In the genomic region with DNA sequence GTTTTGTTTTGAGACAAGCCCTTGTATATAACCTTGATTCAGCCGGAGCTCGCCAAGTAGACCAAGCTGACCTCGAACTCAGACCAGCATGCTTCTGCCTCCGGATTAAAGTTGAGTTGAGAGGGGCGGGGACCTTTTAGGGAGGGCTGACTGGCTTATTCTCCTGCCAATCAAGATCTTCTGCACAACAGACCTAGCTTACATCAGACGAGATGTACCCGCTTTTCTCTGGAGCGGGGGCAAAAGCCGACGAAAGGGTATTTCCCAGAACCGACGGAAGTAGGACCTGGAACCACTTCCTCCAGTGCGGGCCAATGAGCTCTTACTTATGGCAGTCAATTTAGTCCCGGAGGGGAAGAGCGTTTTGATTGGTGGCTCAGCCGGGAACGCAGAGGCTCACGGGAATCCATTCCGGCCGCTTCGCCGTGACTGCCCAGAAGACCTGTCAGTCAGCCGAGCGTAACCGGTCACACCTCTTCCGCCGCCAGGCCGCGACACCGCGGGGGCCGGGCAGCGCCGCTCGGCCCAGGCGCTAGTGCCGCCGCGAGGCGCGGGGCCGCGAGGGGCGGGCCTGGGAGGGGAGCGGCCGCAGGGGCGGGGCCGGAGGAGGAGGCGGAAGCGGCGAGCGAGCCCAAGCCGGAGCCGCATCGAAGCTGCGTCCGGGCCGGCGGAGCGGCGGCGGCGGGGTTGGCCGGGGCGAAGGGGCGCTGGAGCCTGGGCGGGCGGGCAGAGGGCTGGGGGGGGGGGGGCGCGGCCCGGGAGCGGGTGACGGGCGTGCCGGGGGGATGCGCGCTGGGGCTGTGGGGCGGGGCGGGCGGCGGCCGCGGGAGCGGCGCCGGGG, we compare ENCODE assay signal across 8 mouse cellular contexts. TPM values are rescaled to one million over a fixed set of nuclear protein-coding genes. Genes with fewer than 3 reads are reported as not detected.
DNase-seq lines count a peak whose midpoint lies in the region; ATAC-seq and TF ChIP-seq lines count a peak whose summit lies in the region.

A gene (plus strand): TSS at position 401 of the 841 bp plus-strand sequence.

- peak within 1 kb of the TSS; percentile 95 to 96 for H3K4me3 ChIP-seq in ES-E14 (ENCODE audit: insufficient read depth in 1 of 2, low read depth in 1 of 2, low read length in 2 of 2, poor library complexity in 1 of 2, severe bottlenecking in 1 of 2)
- peak within 1 kb of the TSS; percentile 99 for H3K4me3 ChIP-seq in forebrain, embryonic 15.5 days
- peak within 1 kb of the TSS; percentile 66 for H3K4me3 ChIP-seq in lung, adult 2 months (replicated peaks; ENCODE audit: extremely low read depth, low read depth, low read length)

- no peaks in the 10 kb centered on the region for H3K36me3 ChIP-seq in ES-E14 (ENCODE audit: control insufficient read depth, insufficient read depth, low read length, poor library complexity, severe bottlenecking)
- no peaks in the 10 kb centered on the region for H3K36me3 ChIP-seq in forebrain, embryonic 15.5 days

- DNase-seq in ES-E14 (ENCODE audit: low read depth, low spot score): peak; percentile 89
- peak; percentile 99 for DNase-seq in cerebellum, adult 11-12 months
- DNase-seq in heart, postnatal 25 days (ENCODE audit: low spot score): peak; percentile 98
- peak; percentile 97 to 99 for DNase-seq in layer of hippocampus, adult 18-20 months (ENCODE audit: low spot score in 2 of 2)
- peak; percentile 91 for DNase-seq in lung, adult 2 months
- DNase-seq in thymus, adult 18-20 months: peak; percentile 92 to 96

- H3K27ac ChIP-seq in ES-E14 (ENCODE audit: insufficient read depth, low read depth, low read length, poor library complexity, severe bottlenecking): peak within 1 kb of the TSS; percentile 64
- H3K27ac ChIP-seq in forebrain, embryonic 15.5 days (replicated peaks): peak within 1 kb of the TSS; percentile 90

- peaks cover 2 to 3% of the 10 kb centered on the region in 2 experiments; a peak in 2 of 4 replicates for H3K4me1 ChIP-seq in ES-E14 (ENCODE audit: control insufficient read depth in 2 of 2, insufficient read depth in 2 of 2, low read length in 2 of 2, poor library complexity in 1 of 2)
- H3K4me1 ChIP-seq in forebrain, embryonic 15.5 days: peaks cover 42% of the 10 kb centered on the region
- H3K4me1 ChIP-seq in lung, adult 2 months (ENCODE audit: control insufficient read depth, insufficient read depth, low read length): peaks cover 3% of the 10 kb centered on the region; the same call in 1 of the 2 replicates

- H3K9me3 ChIP-seq in ES-E14 (ENCODE audit: control insufficient read depth, insufficient read depth, low read depth, low read length): no peaks in the 10 kb centered on the region
- no peaks in the 10 kb centered on the region for H3K9me3 ChIP-seq in forebrain, embryonic 15.5 days

- no peaks in the 10 kb centered on the region for H3K27me3 ChIP-seq in forebrain, embryonic 15.5 days

- peak within 1 kb of the TSS; percentile 93 for H3K9ac ChIP-seq in ES-E14 (ENCODE audit: insufficient read depth, low read depth, low read length, poor library complexity, severe bottlenecking)
- peak within 1 kb of the TSS; percentile 84 for H3K9ac ChIP-seq in forebrain, embryonic 15.5 days (replicated peaks)

- in situ Hi-C loops in ES-E14 (cut with MboI; ENCODE audit: low sequenced_read_pairs in 2 of 2, unreplicated experiment in 2 of 2): no loop called here

- no peak for TF ChIP-seq CTCF in lung, adult 2 months (IDR thresholded peaks at IDR 0.05; ENCODE audit: insufficient read depth, low read length)

- peak; percentile 98 for ATAC-seq in forebrain, embryonic 15.5 days (replicated peaks)
- ATAC-seq in neutrophil, adult 5-6 weeks (ENCODE audit: extremely low read depth, insufficient number of reproducible peaks, low FRiP score, poor library complexity, severe bottlenecking): peak; percentile 94

- H3K4me2 ChIP-seq in forebrain, embryonic 15.5 days (replicated peaks): peak within 1 kb of the TSS; percentile 93

- intact Hi-C loops in heart, postnatal 25 days (cut with DNase I): loop anchor here (5.0 kb wide), 1 partner anchor 138 kb away; no protein-coding TSS in a partner anchor

- WGBS in forebrain, embryonic 15.5 days: under 1% methylated on average over 48 of the region's 86 CpGs
- WGBS in lung, adult 2 months: 2% methylated on average over 75 of the region's 86 CpGs

- TF ChIP-seq POLR2A in lung, adult 2 months (IDR thresholded peaks at IDR 0.05; ENCODE audit: borderline replicate concordance, extremely low read depth, low read depth, low read length): peak; percentile 41; the same call in 1 of the 2 replicates

TF ChIP-seq in ES-E14, 5 proteins besides CTCF, POLR2A, EP300 and RAD21:
- TF ChIP-seq CHD2 (IDR thresholded peaks at IDR 0.05; ENCODE audit: low read depth, low read length) (peak; percentile 59; the same call in 1 of the 2 replicates), HCFC1 (IDR thresholded peaks at IDR 0.05; ENCODE audit: borderline replicate concordance, insufficient read depth, low read length) (no peak), ZC3H11A (IDR thresholded peaks at IDR 0.05; ENCODE audit: borderline replicate concordance, low read depth, low read length) (no peak), ZNF384 (IDR thresholded peaks at IDR 0.05; ENCODE audit: low read depth, low read length) (no peak)

RNA-seq across cellular contexts. Expression of the gene that starts here (rescaled TPM):
- 80.3 and 101 TPM in 2 replicates for total RNA-seq in ES-E14 (2012; rRNA removed)
- polyA plus RNA-seq in forebrain, embryonic 15.5 days (2015; fragmentation: Nextera tagmentation; extraction: Ambion mirVana): 34.8 and 35.6 TPM in 2 replicates
- total RNA-seq in heart, postnatal 25 days (2021): 10 to 100 TPM; 22.6 to 26.0 TPM
- 10 to 100 TPM; 69.6 to 71.2 TPM for total RNA-seq in layer of hippocampus, adult 18-20 months (2021)
- polyA plus RNA-seq in lung, adult 2 months (2012; rRNA removed): 37.9 and 55.9 TPM in 2 replicates
- 155 and 166 TPM in 2 replicates for total RNA-seq in neutrophil, adult 5-6 weeks (2017)

Comparison
In these comparisons a context has a peak if more than half of its experiments do, and no peak if none do; other contexts are left out.
1. Peak in every context shown above with its lines: DNase-seq, ATAC-seq, H3K4me3 ChIP-seq and H3K27ac ChIP-seq.